Mouse (Mus musculus) spleen, adult 2 months (tissue): ENCODE data around the gene Hsd17b1.
"Not testable (repeated sequence)": the region's sequence is repeated elsewhere in the genome, so short reads cannot be mapped to it uniquely, and the experiment has no call there.

Experiments used
- CTCF ChIP-seq: fragments of 200-500 bp; IDR thresholded peaks from 2 replicates; pipeline ENCODE4 v1.5.1; 2011; ENCODE audit warnings: mild to moderate bottlenecking, inconsistent platforms; ENCODE audit not compliant: insufficient read depth, insufficient read length, insufficient replicate concordance; ENCODE audit errors: extremely low read depth
- POLR2A ChIP-seq: fragments of 200-500 bp; IDR thresholded peaks from 2 replicates; pipeline ENCODE4 v1.6.1; 2011; ENCODE audit warnings: low read depth, low read length, inconsistent platforms

DNA sequence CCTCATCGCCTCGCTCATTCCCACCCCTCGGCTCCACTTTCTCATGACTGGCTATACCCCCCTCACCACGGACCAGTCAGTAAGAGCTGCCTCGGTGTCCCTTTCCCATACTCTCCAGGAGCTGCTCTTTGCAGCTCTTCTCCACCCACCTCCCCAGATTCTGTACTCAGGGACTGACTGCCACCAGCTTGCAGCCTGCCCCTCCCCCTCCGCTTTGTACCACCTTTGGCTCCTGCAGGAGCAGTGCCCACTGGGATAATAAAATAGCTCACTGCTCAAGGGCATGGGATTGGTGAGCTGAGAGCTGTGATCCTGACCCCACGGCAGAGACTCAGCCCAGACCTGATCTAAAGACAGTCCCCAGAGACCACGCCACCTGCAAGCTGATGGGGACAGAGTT, 46.3 kb downstream of the Hsd17b1 start:
- not testable (repeated sequence) for TF ChIP-seq CTCF, POLR2A
